Mouse (Mus musculus) embryonic fibroblast, embryonic 13.5 days (primary cell): ENCODE results near the gene Nrn1.

Experiments
- CTCF ChIP-seq: IDR thresholded peaks from 2 replicates; pipeline ENCODE4 v1.5.1; 2011; ENCODE audit warnings: mild to moderate bottlenecking, control low read depth, low read length, moderate library complexity, borderline replicate concordance; ENCODE audit not compliant: insufficient read depth
- POLR2A ChIP-seq: IDR thresholded peaks from 2 replicates; pipeline ENCODE4 v1.6.1; 2011; ENCODE audit warnings: low read depth, mild to moderate bottlenecking, control low read depth, low read length, moderate library complexity

DNA sequence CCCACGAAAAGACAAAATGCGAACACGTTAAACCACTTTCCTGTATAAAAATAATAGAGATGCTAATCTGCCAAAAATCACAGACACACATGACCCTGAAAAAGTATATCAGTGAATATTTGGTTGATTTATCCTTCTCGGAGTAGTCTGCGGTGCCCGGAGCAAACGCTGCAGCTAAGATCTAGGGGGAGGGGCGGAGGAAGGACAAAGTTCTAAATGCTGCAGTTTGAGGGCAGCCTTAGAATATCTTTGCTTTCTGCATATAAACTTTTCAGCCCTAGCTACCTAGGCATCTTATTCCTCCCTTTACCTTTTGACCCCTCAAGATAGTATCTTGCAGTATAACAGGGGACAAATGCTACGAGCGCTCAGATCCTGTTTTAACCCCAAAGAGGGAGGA is 1.4 kb downstream of the Nrn1 start:
- no peak for TF ChIP-seq CTCF
- TF ChIP-seq POLR2A, result no peak
